Mouse (Mus musculus) 416B (cell line): ENCODE data around the gene Ldb1.
A peak's percentile ranks its signal among the peaks of the same experiment; 100 is the strongest.
"Not testable (repeated sequence)": the region's sequence is repeated elsewhere in the genome, so short reads cannot be mapped to it uniquely, and the experiment has no call there.

Experiments
- DNase-seq: peaks from one replicate; pipeline ENCODE4 v3.0.0; 2011; ENCODE audit warnings: low read depth

Ldb1 gene

GRCm38 (mm10) chr19:46028747-46029320 lies 16.2 kb downstream of the Ldb1 start:
- peak; percentile 65 for DNase-seq

GRCm38 (mm10) chr19:46026567-46026966 lies 18.4 kb downstream of the Ldb1 start:
- DNase-seq: no peak

- no peak for DNase-seq
Observed at GRCm38 (mm10) chr19:46024959-46025358, 20.1 kb downstream of the Ldb1 start.

- DNase-seq: no peak
Observed at GRCm38 (mm10) chr19:46016023-46016422, 29.0 kb downstream of the Ldb1 start.

DNA sequence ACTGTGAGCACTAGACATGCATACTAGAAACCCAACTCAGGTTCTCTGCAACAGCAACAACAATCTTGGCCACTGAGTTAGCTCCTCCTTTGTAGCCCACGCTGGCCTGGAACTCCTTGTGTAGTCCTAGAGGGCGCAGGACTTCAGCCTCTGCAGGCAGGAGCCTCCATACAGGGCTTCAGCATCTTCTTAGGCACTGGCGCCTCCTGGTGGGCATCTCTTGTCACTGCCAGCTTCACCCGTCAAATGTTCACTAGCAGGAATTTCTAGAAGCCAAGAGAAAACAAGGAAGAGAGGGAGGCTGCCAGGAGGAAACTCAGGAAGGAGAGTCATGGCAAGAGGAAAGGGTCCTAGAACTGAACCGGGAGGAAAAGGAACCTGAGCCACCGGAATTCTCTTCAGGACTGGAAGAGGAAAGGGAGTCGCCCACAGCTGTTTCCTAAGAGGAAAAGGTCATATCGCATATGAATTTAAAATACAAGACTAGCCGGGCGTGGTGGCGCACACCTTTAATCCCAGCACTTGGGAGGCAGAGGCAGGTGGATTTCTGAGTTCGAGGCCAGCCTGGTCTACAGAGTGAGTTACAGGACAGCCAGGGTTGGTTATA lies 30.3 kb downstream of the Ldb1 start:
- DNase-seq: peak; percentile 94

DNA sequence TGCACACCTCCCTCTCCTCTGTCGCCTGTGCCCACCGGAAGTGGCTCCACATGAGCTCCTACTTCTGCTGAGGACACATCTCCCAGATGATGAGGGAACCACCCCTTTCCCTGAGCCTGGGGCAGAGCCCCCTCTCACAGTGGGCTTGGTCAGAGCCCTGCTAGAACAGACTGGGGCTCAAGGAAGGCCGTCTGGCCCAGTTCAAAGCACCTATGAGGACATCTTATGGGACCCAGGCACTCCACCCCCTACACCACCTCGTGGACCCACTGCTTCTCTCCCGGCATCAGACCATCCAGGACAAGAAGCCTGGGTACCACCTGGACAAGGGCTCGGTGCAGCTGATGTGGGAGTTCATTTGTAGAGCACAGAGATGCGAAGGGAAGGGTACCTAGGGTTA lies 39.3 kb downstream of the Ldb1 start:
- no peak for DNase-seq

GRCm38 (mm10) chr19:46004814-46005466 lies 40.1 kb downstream of the Ldb1 start:
- no peak for DNase-seq

DNA sequence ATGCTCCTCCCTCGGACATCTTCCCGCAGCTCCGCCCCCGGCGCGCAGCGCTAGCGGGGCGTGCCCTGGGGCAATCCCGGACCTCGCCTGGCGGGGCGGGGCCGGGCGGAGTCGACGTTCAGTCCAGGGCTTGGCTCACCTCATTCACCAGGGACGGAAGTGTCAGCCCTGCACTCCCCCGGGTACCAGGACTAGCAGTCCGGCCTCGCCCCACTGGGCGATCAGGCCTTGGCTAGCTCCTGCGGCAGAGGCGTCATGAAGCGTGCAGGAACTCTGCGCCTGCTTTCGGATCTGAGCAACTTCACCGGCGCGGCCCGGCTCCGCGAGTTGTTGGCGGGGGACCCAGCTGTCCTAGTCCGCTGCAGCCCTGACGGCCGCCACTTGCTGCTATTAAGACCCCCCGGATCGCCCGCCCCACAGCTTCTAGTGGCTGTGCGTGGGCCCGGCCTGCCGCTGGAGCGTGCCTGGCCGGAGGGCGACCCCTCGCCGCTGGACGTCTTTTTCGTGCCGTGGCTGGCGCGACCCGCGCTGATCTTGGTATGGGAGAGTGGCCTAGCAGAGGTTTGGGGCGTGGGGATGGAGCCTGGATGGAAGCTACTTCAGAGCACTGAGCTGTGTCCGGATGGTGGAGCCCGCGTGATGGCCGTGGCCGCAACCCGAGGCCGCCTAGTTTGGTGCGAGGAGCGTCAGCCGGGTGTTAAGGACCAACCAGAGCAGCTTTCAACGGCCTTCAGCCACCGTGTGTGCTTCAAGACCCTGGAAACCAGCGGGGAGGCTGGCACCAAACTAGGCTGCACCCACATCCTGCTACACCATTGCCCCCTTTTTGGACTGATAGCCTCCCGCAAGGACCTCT lies 41.4 kb downstream of the Ldb1 start, which contains the start of gene Hps6:
TSS of gene Hps6 (plus strand) at position 138 of the 856 bp plus-strand sequence.
- peak; percentile 92 for DNase-seq

GRCm38 (mm10) chr19:46002279-46002678 lies 42.7 kb downstream of the Ldb1 start:
- DNase-seq: peak; percentile 95

DNA sequence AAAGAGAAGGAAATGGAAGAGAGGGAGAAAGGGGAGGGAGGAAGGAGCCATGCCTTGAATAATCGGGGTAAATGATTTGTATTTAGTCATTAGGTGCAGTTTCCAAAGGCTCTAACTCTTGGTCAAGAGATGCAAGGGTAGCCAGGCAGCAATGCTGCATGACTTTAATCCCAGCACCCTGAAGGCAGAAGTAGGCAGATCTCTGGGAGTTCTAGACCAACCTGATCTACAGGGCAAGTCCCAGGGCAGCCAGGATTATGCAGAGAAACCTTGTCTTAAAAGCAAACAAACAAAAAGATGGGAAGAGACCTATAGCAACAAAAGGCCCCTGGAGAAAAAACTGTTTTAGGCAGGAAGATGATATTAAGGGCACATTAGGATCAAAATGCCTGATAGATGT lies 45.6 kb downstream of the Ldb1 start:
- DNase-seq: no peak

GRCm38 (mm10) chr19:45998694-45999217 lies 46.3 kb downstream of the Ldb1 start:
- no peak for DNase-seq

DNA sequence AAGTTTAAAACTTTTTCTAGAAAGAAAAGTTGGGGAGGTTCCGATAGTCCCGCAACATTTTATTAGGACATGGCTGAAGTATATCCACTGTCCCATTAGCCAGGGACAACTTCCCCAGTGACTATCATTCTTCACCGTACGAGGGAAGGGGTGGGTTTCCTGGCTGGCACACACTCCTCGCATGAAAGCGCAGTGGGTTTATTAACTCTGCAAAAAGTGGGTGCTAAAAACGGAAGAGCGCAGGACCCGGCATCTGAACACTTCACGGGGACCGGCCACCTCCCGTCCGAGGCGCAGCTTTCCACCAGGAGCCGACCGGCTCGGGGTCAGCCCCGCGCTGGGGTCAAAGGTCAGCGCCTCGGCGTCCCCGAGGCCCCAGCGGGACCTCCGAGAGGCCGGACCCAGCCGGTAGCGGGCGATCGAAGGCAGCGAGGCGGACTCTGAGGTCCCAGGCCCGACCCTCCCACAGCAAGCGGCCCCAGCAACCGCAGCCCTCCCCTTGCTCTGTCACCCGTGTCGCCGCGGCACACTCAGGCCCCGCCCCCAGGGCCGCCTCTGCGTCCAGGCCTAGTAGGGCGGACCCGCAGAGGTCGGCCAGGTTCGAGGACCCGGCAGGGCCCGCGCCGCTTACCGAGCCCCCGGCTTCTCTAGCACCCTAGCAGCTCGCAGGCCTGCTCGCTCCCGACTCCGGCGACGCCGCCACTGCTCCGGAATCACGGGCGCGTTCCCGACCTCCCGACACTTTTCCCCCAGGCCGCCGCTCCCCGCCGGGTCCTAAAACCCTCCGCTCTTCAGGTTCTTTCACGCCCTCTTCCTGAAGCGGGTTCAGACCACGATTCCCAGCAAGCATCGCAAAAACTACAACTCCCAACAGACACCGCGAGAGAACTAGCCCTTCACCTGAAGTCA lies 47.0 kb downstream of the Ldb1 start, which contains the start of gene Armh3:
TSS of gene Armh3 (minus strand) at position 704 of the 909 bp plus-strand sequence.
- peak; percentile 96 for DNase-seq

GRCm38 (mm10) chr19:45997365-45997764 lies 47.6 kb downstream of the Ldb1 start:
- DNase-seq: peak; percentile 49

- DNase-seq: no peak
Observed at GRCm38 (mm10) chr19:45993981-45994737, 50.9 kb downstream of the Ldb1 start.

GRCm38 (mm10) chr19:45993441-45993840 lies 51.6 kb downstream of the Ldb1 start:
- DNase-seq: not testable (repeated sequence)

GRCm38 (mm10) chr19:45991171-45991570 lies 53.8 kb downstream of the Ldb1 start:
- DNase-seq: no peak

DNA sequence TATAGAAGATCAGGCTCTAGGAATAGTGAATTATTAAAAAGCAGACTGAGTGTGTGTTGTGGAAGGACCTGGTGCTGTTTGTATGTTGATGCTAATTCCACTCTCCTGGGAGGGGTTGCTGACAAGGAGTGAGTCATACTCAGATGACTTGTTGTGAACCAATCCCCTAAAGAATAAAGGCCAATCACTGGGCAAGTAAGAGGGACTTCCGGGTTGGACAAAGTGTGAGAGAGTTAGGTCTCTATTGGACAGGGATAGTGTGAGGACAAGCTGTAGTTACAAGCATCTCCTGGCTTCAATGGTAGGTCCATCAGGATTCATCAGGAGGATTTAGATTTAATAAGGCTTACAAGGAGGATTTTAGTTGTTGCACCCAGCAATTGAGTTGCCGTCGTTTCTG lies 56.8 kb downstream of the Ldb1 start:
- peak; percentile 23 for DNase-seq

DNA sequence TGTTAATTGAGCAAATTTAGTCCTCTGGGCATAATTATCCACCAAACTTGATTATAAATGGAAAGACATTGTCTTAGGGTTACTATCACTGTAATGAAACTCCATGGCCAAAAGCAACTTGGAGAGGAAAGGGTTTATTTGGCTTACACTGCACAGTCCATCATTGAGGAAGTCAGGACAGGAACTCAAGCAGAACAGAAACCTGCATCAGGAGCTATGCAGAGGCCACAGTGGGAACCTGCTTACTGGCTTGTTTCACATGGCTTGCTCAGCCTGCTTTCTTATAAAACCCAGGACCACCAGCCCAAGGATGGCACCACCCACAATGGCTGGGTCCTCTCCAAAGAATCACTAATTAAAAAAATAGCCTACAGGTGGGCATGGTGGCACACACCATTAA lies 60.6 kb downstream of the Ldb1 start:
- no peak for DNase-seq
